ENCODE assay signal across 9 mouse cellular contexts in the genomic region with DNA sequence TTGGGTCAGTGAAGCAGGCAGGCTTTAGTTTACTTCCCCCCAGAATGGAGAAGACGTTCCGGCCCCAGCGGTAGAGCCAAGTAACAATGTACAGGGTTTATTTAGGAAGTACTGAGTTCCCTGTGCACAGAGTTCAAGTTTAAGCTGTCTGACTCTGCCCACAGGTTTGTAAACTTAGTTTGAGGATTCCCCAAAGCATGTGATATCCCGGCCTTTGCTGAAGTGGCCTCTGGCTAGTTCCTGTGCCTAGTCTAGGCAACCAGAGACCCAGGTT.
DNase-seq lines count a peak whose midpoint lies in the region; ATAC-seq and TF ChIP-seq lines count a peak whose summit lies in the region.
"Had no signal": no experiment of that assay in that cellular context is flagged by ENCODE, and none has a peak within 500 bp of the region (broad histone marks: within the 10 kb centered on the region; RNA-seq: fewer than 3 reads in every experiment).

No protein-coding gene starts in this region.

- H3K9ac ChIP-seq in embryonic facial prominence, embryonic 13.5 days = peak overlapping the region; percentile 95
- peak overlapping the region; percentile 85 for H3K9ac ChIP-seq in intestine, embryonic 14.5 days (ENCODE audit: low read length)
- no peak overlapping the region for H3K9ac ChIP-seq in midbrain, embryonic 14.5 days (replicated peaks; ENCODE audit: low read length)

- H3K27ac ChIP-seq in kidney, adult 2 months (ENCODE audit: insufficient read depth, low read depth, low read length) = no peak overlapping the region; the same call in 1 of the 2 replicates
- peak overlapping the region; percentile 90 for H3K27ac ChIP-seq in embryonic facial prominence, embryonic 13.5 days
- 0 out of 2 replicates have a peak overlapping the region, but pooled peaks have one; percentile 22 for H3K27ac ChIP-seq in intestine, embryonic 14.5 days (ENCODE audit: low read depth)
- H3K27ac ChIP-seq in midbrain, embryonic 14.5 days (replicated peaks; ENCODE audit: low read depth, low read length) = no peak overlapping the region

- peak overlapping the region; percentile 72 for H3K4me2 ChIP-seq in embryonic facial prominence, embryonic 13.5 days
- peak overlapping the region; percentile 79 for H3K4me2 ChIP-seq in intestine, embryonic 14.5 days (ENCODE audit: low read length)
- H3K4me2 ChIP-seq in midbrain, embryonic 14.5 days (ENCODE audit: low read length) = peak overlapping the region; percentile 92

- no peak for DNase-seq in kidney, adult 2 months
- DNase-seq in kidney, postnatal 4 days = no peak
- DNase-seq in intestine, embryonic 14.5 days (ENCODE audit: low spot score) = no peak
- no peak for DNase-seq in midbrain, embryonic 14.5 days
- DNase-seq in left cerebral cortex, adult 18-20 months (ENCODE audit: low spot score in 2 of 2) = no peak
- no peak for DNase-seq in layer of hippocampus, adult 9-10 months (ENCODE audit: low spot score)
- no peak for DNase-seq in left cerebral cortex, postnatal 25 days (ENCODE audit: low spot score in 2 of 2)
- DNase-seq: kidney, adult 8-10 months had no signal

- WGBS in kidney, adult 2 months = 62% methylated on average over 4 of the region's 4 CpGs
- 32% methylated on average over 4 of the region's 4 CpGs for WGBS in embryonic facial prominence, embryonic 13.5 days
- WGBS in intestine, embryonic 14.5 days = 27% methylated on average over 4 of the region's 4 CpGs
- WGBS in midbrain, embryonic 14.5 days = 55% methylated on average over 4 of the region's 4 CpGs

- H3K9me3 ChIP-seq in embryonic facial prominence, embryonic 13.5 days = no peaks in the 10 kb centered on the region
- H3K9me3 ChIP-seq in intestine, embryonic 14.5 days (ENCODE audit: control insufficient read depth, low read length) = no peaks in the 10 kb centered on the region
- no peaks in the 10 kb centered on the region for H3K9me3 ChIP-seq in midbrain, embryonic 14.5 days (ENCODE audit: control insufficient read depth, low read length)

- intact Hi-C loops in left cerebral cortex, postnatal 25 days (cut with DNase I) = loop anchor here (5.0 kb wide), 1 partner anchor 81 kb away; no protein-coding TSS in a partner anchor

- peaks cover 8% of the 10 kb centered on the region; the same call in 1 of the 2 replicates for H3K4me1 ChIP-seq in kidney, adult 2 months (ENCODE audit: control insufficient read depth, insufficient read depth, low read length)
- peaks cover 89% of the 10 kb centered on the region for H3K4me1 ChIP-seq in embryonic facial prominence, embryonic 13.5 days
- peaks cover 80% of the 10 kb centered on the region for H3K4me1 ChIP-seq in intestine, embryonic 14.5 days (replicated peaks; ENCODE audit: control insufficient read depth, insufficient read depth, low read length)
- peaks cover 51% of the 10 kb centered on the region for H3K4me1 ChIP-seq in midbrain, embryonic 14.5 days (ENCODE audit: control insufficient read depth, insufficient read depth, low read length)

- ATAC-seq in embryonic facial prominence, embryonic 13.5 days (ENCODE audit: insufficient number of reproducible peaks, insufficient read depth, low FRiP score, low TSS enrichment, low read depth) = no peak
- no peak for ATAC-seq in intestine, embryonic 14.5 days (replicated peaks; ENCODE audit: low FRiP score, low TSS enrichment, low read depth)
- no peak for ATAC-seq in midbrain, embryonic 14.5 days (ENCODE audit: low FRiP score, low TSS enrichment)

- TF ChIP-seq POLR2A in kidney, adult 2 months (IDR thresholded peaks at IDR 0.05; ENCODE audit: low read depth, low read length) = no peak

- no peaks in the 10 kb centered on the region for H3K36me3 ChIP-seq in kidney, adult 2 months (ENCODE audit: control insufficient read depth, insufficient read depth, low read length)
- H3K36me3 ChIP-seq in embryonic facial prominence, embryonic 13.5 days = peaks cover 10% of the 10 kb centered on the region; the same call in 1 of the 2 replicates
- H3K36me3 ChIP-seq in intestine, embryonic 14.5 days (ENCODE audit: control insufficient read depth, insufficient read depth, low read length) = 0 out of 2 replicates have a peak, but pooled peaks cover 18% of the 10 kb centered on the region
- no peaks in the 10 kb centered on the region for H3K36me3 ChIP-seq in midbrain, embryonic 14.5 days (ENCODE audit: control insufficient read depth, insufficient read depth, low read length)

- no peak for TF ChIP-seq CTCF in kidney, adult 2 months (conservative IDR thresholded peaks at IDR 0.05; ENCODE audit: insufficient read depth, insufficient read length, low read depth, low read length)

- H3K27me3 ChIP-seq in kidney, adult 2 months (replicated peaks; ENCODE audit: control insufficient read depth, insufficient read depth, low read length) = no peaks in the 10 kb centered on the region
- H3K27me3 ChIP-seq in embryonic facial prominence, embryonic 13.5 days = no peaks in the 10 kb centered on the region
- H3K27me3 ChIP-seq in intestine, embryonic 14.5 days (replicated peaks; ENCODE audit: control insufficient read depth, insufficient read depth, low read length) = no peaks in the 10 kb centered on the region
- no peaks in the 10 kb centered on the region for H3K27me3 ChIP-seq in midbrain, embryonic 14.5 days (ENCODE audit: control insufficient read depth, insufficient read depth, low read length)

- peak overlapping the region; percentile 54; the same call in 1 of the 2 replicates for H3K4me3 ChIP-seq in kidney, adult 2 months (ENCODE audit: insufficient read depth, low read depth, low read length)
- peak overlapping the region; percentile 82 for H3K4me3 ChIP-seq in embryonic facial prominence, embryonic 13.5 days
- peak overlapping the region; percentile 81 for H3K4me3 ChIP-seq in intestine, embryonic 14.5 days (ENCODE audit: low read depth, low read length)
- no peak overlapping the region for H3K4me3 ChIP-seq in midbrain, embryonic 14.5 days (replicated peaks; ENCODE audit: low read depth, low read length)

Comparison
In these comparisons a context has a peak if more than half of its experiments do, and no peak if none do; other contexts are left out.
1. H3K27ac ChIP-seq: peak in embryonic facial prominence, embryonic 13.5 days (single experiment) and intestine, embryonic 14.5 days (single experiment); none in kidney, adult 2 months (single experiment) and midbrain, embryonic 14.5 days (single experiment).
2. Peak in every context shown above with its lines, with median percentiles within 50 percentile points of each other: H3K4me2 ChIP-seq.